Mouse (Mus musculus) left cerebral cortex, adult 9 months (tissue): ENCODE data around the gene Cst3.

Experiments used
- DNase-seq, 2 experiments: peaks; one replicate each; pipeline ENCODE4 v3.0.0; 2022; ENCODE audit warnings: low spot score in 2 of 2

Gene Cst3

GRCm38 (mm10) chr2:148875335-148875811, at the start of gene Cst3:
Gene Cst3 (minus strand): TSS chr2:148875692.
- DNase-seq, result peak; percentile 84 to 92

- DNase-seq, result peak in 1 of 2 experiments; percentile 74
Observed at GRCm38 (mm10) chr2:148902286-148902685, 26.8 kb upstream of the Cst3 start.

GRCm38 (mm10) chr2:148900305-148900704, 24.8 kb upstream of the Cst3 start:
- DNase-seq, result no peak

GRCm38 (mm10) chr2:148896219-148896618, 20.7 kb upstream of the Cst3 start:
- no peak for DNase-seq

GRCm38 (mm10) chr2:148893107-148893506, 17.6 kb upstream of the Cst3 start:
- no peak for DNase-seq

GRCm38 (mm10) chr2:148890021-148890851, 14.7 kb upstream of the Cst3 start:
- peak in 1 of 2 experiments; percentile 62 for DNase-seq

- DNase-seq, result no peak
Observed at GRCm38 (mm10) chr2:148889331-148890010, 14.0 kb upstream of the Cst3 start.

- no peak for DNase-seq
Observed at GRCm38 (mm10) chr2:148888872-148889271, 13.4 kb upstream of the Cst3 start.

GRCm38 (mm10) chr2:148884738-148885137, 9.2 kb upstream of the Cst3 start:
- DNase-seq, result no peak

- DNase-seq, result no peak
Observed at GRCm38 (mm10) chr2:148879199-148879598, 3.7 kb upstream of the Cst3 start.

GRCm38 (mm10) chr2:148878641-148879130, 3.2 kb upstream of the Cst3 start:
- no peak for DNase-seq

GRCm38 (mm10) chr2:148877016-148877770, 1.7 kb upstream of the Cst3 start:
- peak in 1 of 2 experiments; percentile 58 for DNase-seq

GRCm38 (mm10) chr2:148874617-148875334, 716 bp downstream of the Cst3 start:
- peak in 1 of 2 experiments; percentile 21 for DNase-seq

GRCm38 (mm10) chr2:148874224-148874616, 1.3 kb downstream of the Cst3 start:
- no peak for DNase-seq

GRCm38 (mm10) chr2:148872860-148873259, 2.6 kb downstream of the Cst3 start:
- peak in 1 of 2 experiments; percentile 16 for DNase-seq

- no peak for DNase-seq
Observed at GRCm38 (mm10) chr2:148870526-148870925, 5.0 kb downstream of the Cst3 start.

GRCm38 (mm10) chr2:148868959-148869358, 6.5 kb downstream of the Cst3 start:
- no peak for DNase-seq

- DNase-seq, result no peak
Observed at GRCm38 (mm10) chr2:148864966-148865365, 10.5 kb downstream of the Cst3 start, which contains the start of gene 9230104L09Rik. Gene 9230104L09Rik (minus strand): TSS chr2:148865038.

- DNase-seq, result peak in 1 of 2 experiments; percentile 20
Observed at GRCm38 (mm10) chr2:148861693-148862092, 13.8 kb downstream of the Cst3 start.

GRCm38 (mm10) chr2:148860993-148861392, 14.5 kb downstream of the Cst3 start:
- no peak for DNase-seq

GRCm38 (mm10) chr2:148857506-148857905, 18.0 kb downstream of the Cst3 start:
- DNase-seq, result peak in 1 of 2 experiments; percentile 5
